Mouse (Mus musculus): Measurements from ENCODE around the gene Sh3glb1. TPM values are rescaled to one million over a fixed set of nuclear protein-coding genes. Genes with fewer than 3 reads are reported as not detected.
A peak's percentile ranks its signal among the peaks of the same experiment; 100 is the strongest.

Gene Sh3glb1
- total and polyA plus RNA-seq, 3 experiments = 52.0 to 189 (median 112) TPM

DNA sequence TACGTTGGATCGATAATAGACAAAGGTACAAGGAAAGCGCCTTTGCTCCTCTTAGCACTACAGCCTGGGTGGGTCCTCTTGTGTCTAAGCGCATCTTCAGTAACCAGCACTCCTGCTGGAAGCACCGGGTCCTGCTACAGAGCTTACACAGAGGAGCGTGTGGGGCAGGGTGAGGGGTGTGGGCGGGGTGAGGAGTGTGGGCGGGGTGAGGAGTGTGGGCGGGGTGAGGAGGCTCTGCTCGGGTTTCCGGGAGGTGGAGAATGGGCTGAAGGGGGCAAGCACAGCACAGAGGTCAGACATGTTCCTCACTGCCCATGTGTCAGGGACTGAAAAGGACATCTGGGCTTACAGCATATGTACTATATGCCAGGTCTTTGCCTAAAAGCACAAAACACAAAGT, 30.9 kb downstream of the Sh3glb1 start:
- no peak overlapping the region for H3K4me3 ChIP-seq (replicated peaks in 1 of 3; ENCODE audit: low read depth in 2 of 3, low read length in 2 of 3, poor library complexity in 1 of 3)
- no peak overlapping the region for H3K4me2 ChIP-seq (ENCODE audit: insufficient read depth, low read depth, poor library complexity, severe bottlenecking)
- peaks cover 38 to 71% of the 10 kb centered on the region in 2 experiments for H3K36me3 ChIP-seq (replicated peaks in 1 of 2; ENCODE audit: control insufficient read depth in 1 of 2, insufficient read depth in 1 of 2, low read length in 1 of 2)
- no peak overlapping the region for H3K27ac ChIP-seq (ENCODE audit: insufficient read depth, low read depth)
- in situ Hi-C loops (cut with MboI; ENCODE audit: low pct_ligation_motif_present, low pct_unique_long_range_greater_than_20kb, low sequenced_read_pairs) = no loop called here
- H3K9ac ChIP-seq (ENCODE audit: insufficient read depth, low read depth) = no peak overlapping the region
- no peaks in the 10 kb centered on the region for H3K9me3 ChIP-seq (replicated peaks; ENCODE audit: low read length)
- H3K4me1 ChIP-seq (ENCODE audit: control insufficient read depth in 1 of 2, insufficient read depth in 2 of 2) = peaks cover 8 to 43% of the 10 kb centered on the region in 2 experiments
- no peaks in the 10 kb centered on the region for H3K79me2 ChIP-seq (replicated peaks; ENCODE audit: control insufficient read depth, extremely low read depth, insufficient read depth, poor library complexity, severe bottlenecking)
- dilution Hi-C loops (cut with MboI; ENCODE audit: extremely low pct_ligation_motif_present, extremely low pct_unique_long_range_greater_than_20kb, low sequenced_read_pairs) = no loop called here
- DNase-seq (ENCODE audit: extremely low read depth) = peak; percentile 87
- H3K27me3 ChIP-seq (replicated peaks) = no peaks in the 10 kb centered on the region
- TF ChIP-seq USF1 (IDR thresholded peaks at IDR 0.05; ENCODE audit: low read depth, low read length) (no peak), CHD1 (IDR thresholded peaks at IDR 0.05; ENCODE audit: low read depth, low read length) (no peak), SIN3A (IDR thresholded peaks at IDR 0.05; ENCODE audit: low read length) (no peak), TBP (conservative IDR thresholded peaks at IDR 0.05; ENCODE audit: low read depth, low read length) (no peak), MAFK (IDR thresholded peaks at IDR 0.05; ENCODE audit: insufficient replicate concordance, low read length) (no peak), RAD21 (IDR thresholded peaks at IDR 0.05; ENCODE audit: low read depth, low read length) (peak; percentile 5; the same call in 1 of the 2 replicates), GABPA (IDR thresholded peaks at IDR 0.05; ENCODE audit: insufficient replicate concordance, low read depth, low read length) (no peak), MAZ (IDR thresholded peaks at IDR 0.05; ENCODE audit: low read depth, low read length) (0 out of 2 replicates have a peak, but pooled peaks have one; percentile 42), MEF2A (IDR thresholded peaks at IDR 0.05; ENCODE audit: borderline replicate concordance, low read depth, low read length) (no peak), ELF1 (IDR thresholded peaks at IDR 0.05; ENCODE audit: low read depth, low read length) (0 out of 2 replicates have a peak, but pooled peaks have one; percentile 6), JUND (conservative IDR thresholded peaks at IDR 0.05; ENCODE audit: low read depth, low read length) (no peak), NELFE (IDR thresholded peaks at IDR 0.05; ENCODE audit: low read depth, low read length) (no peak), RCOR1 (conservative IDR thresholded peaks at IDR 0.05; ENCODE audit: low read depth, low read length) (no peak)

DNA sequence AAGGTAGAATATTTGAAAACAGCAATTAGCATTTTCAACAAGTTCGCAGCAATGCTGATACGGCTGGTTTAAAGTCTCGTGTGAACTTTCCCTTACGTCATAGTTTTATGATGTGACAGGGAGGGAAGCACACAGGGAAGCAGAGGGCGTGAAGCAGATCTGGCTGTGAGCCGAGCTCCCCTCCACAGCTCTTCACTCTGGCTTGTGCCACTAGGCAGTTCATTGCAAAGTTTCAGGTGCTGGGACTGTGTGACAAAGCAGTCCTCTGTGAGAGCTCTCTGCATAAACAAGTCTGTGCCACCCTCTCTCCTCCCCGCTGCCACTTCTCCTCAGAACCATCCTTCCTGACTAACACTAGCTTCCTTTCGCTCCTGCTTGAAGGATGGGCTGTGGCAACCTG, 31.9 kb downstream of the Sh3glb1 start:
- no peaks in the 10 kb centered on the region for H3K9me3 ChIP-seq (replicated peaks; ENCODE audit: low read length)
- peaks cover 30 to 63% of the 10 kb centered on the region in 2 experiments for H3K36me3 ChIP-seq (replicated peaks in 1 of 2; ENCODE audit: control insufficient read depth in 1 of 2, insufficient read depth in 1 of 2, low read length in 1 of 2)
- H3K79me2 ChIP-seq (replicated peaks; ENCODE audit: control insufficient read depth, extremely low read depth, insufficient read depth, poor library complexity, severe bottlenecking) = no peaks in the 10 kb centered on the region
- dilution Hi-C loops (cut with MboI; ENCODE audit: extremely low pct_ligation_motif_present, extremely low pct_unique_long_range_greater_than_20kb, low sequenced_read_pairs) = no loop called here
- peaks cover 8 to 44% of the 10 kb centered on the region in 2 experiments for H3K4me1 ChIP-seq (ENCODE audit: control insufficient read depth in 1 of 2, insufficient read depth in 2 of 2)
- in situ Hi-C loops (cut with MboI; ENCODE audit: low pct_ligation_motif_present, low pct_unique_long_range_greater_than_20kb, low sequenced_read_pairs) = no loop called here
- no peak overlapping the region for H3K27ac ChIP-seq (ENCODE audit: insufficient read depth, low read depth)
- peak; percentile 51 for DNase-seq (ENCODE audit: extremely low read depth)
- TF ChIP-seq BHLHE40 (IDR thresholded peaks at IDR 0.05; ENCODE audit: low read depth, low read length) = no peak
- TF ChIP-seq NRF1 (IDR thresholded peaks at IDR 0.05; ENCODE audit: low read depth, low read length) = no peak
- no peak for TF ChIP-seq PAX5 (IDR thresholded peaks at IDR 0.05; ENCODE audit: low read length)
- TF ChIP-seq MAX (IDR thresholded peaks at IDR 0.05; ENCODE audit: low read length) = 0 out of 2 replicates have a peak, but pooled peaks have one; percentile 29
- no peak for TF ChIP-seq RCOR1 (conservative IDR thresholded peaks at IDR 0.05; ENCODE audit: low read depth, low read length)
- no peak for TF ChIP-seq MAZ (IDR thresholded peaks at IDR 0.05; ENCODE audit: low read depth, low read length)
- no peak for TF ChIP-seq TBP (conservative IDR thresholded peaks at IDR 0.05; ENCODE audit: low read depth, low read length)
- no peak overlapping the region for H3K4me3 ChIP-seq (replicated peaks in 1 of 3; ENCODE audit: low read depth in 2 of 3, low read length in 2 of 3, poor library complexity in 1 of 3)
- H3K4me2 ChIP-seq (ENCODE audit: insufficient read depth, low read depth, poor library complexity, severe bottlenecking) = no peak overlapping the region
- no peak overlapping the region for H3K9ac ChIP-seq (ENCODE audit: insufficient read depth, low read depth)
- H3K27me3 ChIP-seq (replicated peaks) = no peaks in the 10 kb centered on the region

Data from CH12.LX (cell line).